Mouse (Mus musculus) heart, postnatal 0 days (tissue): ENCODE measurements around the gene Vgll4.

Experiments used
- CTCF ChIP-seq: IDR thresholded peaks from 2 replicates; pipeline ENCODE4 v1.5.1; 2016; ENCODE audit warnings: antibody characterized with exemption, control low read depth, low read depth
- EP300 ChIP-seq: IDR thresholded peaks from 2 replicates; pipeline ENCODE4 v1.6.1; 2016; ENCODE audit warnings: antibody characterized with exemption, low read depth

GRCm38 (mm10) chr6:114858722-114859053, 111.1 kb downstream of the Vgll4 start:
- TF ChIP-seq CTCF = no peak
- no peak for TF ChIP-seq EP300
